Mouse (Mus musculus) midbrain, postnatal 0 days (tissue): ENCODE measurements around the gene Fkbp9. TPM values are rescaled to one million over a fixed set of nuclear protein-coding genes. Genes with fewer than 3 reads are reported as not detected.
A peak's percentile ranks its signal among the peaks of the same experiment; 100 is the strongest.
"Not testable (repeated sequence)": the region's sequence is repeated elsewhere in the genome, so short reads cannot be mapped to it uniquely, and the experiment has no call there.

Experiments
- ATAC-seq: fragments of 200-750 bp; cut with Nextera tagmentation; 2 replicates; pipeline ENCODE4 v1.8.0; 2017; ENCODE audit warnings: moderate number of reproducible peaks, mild to moderate bottlenecking, moderate TSS enrichment, moderate library complexity; ENCODE audit not compliant: low FRiP score
- DNase-seq: peaks from one replicate; pipeline ENCODE4 v3.0.0-alpha.2; 2015; ENCODE audit warnings: low spot score
- H3K27ac ChIP-seq: fragments of 300-500 bp; sonication (generic); 2 replicates; pipeline ENCODE4 v1.5.1; 2014; ENCODE audit warnings: low read depth, mild to moderate bottlenecking, low read length, mixed read lengths
- H3K27me3 ChIP-seq: fragments of 300-500 bp; sonication (generic); 2 replicates; pipeline ENCODE4 v1.6.1; 2014; ENCODE audit warnings: low read length, control low read depth, mixed read lengths; ENCODE audit not compliant: insufficient read depth
- H3K36me3 ChIP-seq: fragments of 300-500 bp; sonication (generic); 2 replicates; pipeline ENCODE4 v1.6.1; 2014; ENCODE audit warnings: low read length, control low read depth, mixed read lengths; ENCODE audit not compliant: insufficient read depth
- H3K4me1 ChIP-seq: fragments of 300-500 bp; sonication (generic); 2 replicates; pipeline ENCODE4 v1.6.1; 2014; ENCODE audit warnings: mild to moderate bottlenecking, control low read depth, antibody characterized with exemption, low read length, mixed read lengths; ENCODE audit not compliant: insufficient read depth
- H3K4me2 ChIP-seq: fragments of 300-500 bp; sonication (generic); 2 replicates; pipeline ENCODE4 v1.6.1; 2014; ENCODE audit warnings: low read depth, mild to moderate bottlenecking, low read length, mixed read lengths; ENCODE audit not compliant: poor library complexity, severe bottlenecking
- H3K4me3 ChIP-seq: fragments of 300-500 bp; sonication (generic); 2 replicates; pipeline ENCODE4 v1.5.1; 2014; ENCODE audit warnings: low read depth, mild to moderate bottlenecking, low read length, moderate library complexity
- H3K9ac ChIP-seq: fragments of 300-500 bp; sonication (generic); replicated peaks from 2 replicates; pipeline ENCODE4 v1.6.1; 2014; ENCODE audit warnings: mild to moderate bottlenecking, low read length, moderate library complexity, mixed read lengths; ENCODE audit not compliant: poor library complexity, severe bottlenecking
- H3K9me3 ChIP-seq: fragments of 300-500 bp; sonication (generic); 2 replicates; pipeline ENCODE4 v1.6.1; 2016; ENCODE audit warnings: low read length, control low read depth
- CTCF ChIP-seq: IDR thresholded peaks from 2 replicates; pipeline ENCODE4 v1.5.1; 2016; ENCODE audit warnings: antibody characterized with exemption, mild to moderate bottlenecking
- WGBS: fragments of 180-500 bp; shearing (Covaris S2); extraction: QIAGEN DNeasy Blood & Tissue Kit; methylation state at CpG from one replicate; pipeline ENCODE4 v1.1.7; 2014; 5-methylcytosine and 5-hydroxymethylcytosine counted together
- polyA plus RNA-seq: library from polyadenylated mRNA; unstranded; fragments of >200 nt; fragmentation: Nextera tagmentation; extraction: Ambion mirVana; gene quantifications from 2 replicates; pipeline ENCODE4 v1.2.1, GENCODE M21; 2015
- total RNA-seq: library from RNA; depleted of rRNA; stranded (reverse); fragments of >200 nt; gene quantifications from 2 replicates; pipeline ENCODE4 v1.2.3, GENCODE M21; 2014

Fkbp9 gene
- total and polyA plus RNA-seq, 2 experiments from 2014 or later, result 31.9 to 46.5 TPM

- TF ChIP-seq CTCF, result no peak
- no peaks in the 10 kb centered on the region for H3K27me3 ChIP-seq
- H3K4me1 ChIP-seq, result no peaks in the 10 kb centered on the region
- WGBS, result 94% methylated on average over 2 of the region's 2 CpGs
- no peak overlapping the region for H3K9ac ChIP-seq
- no peaks in the 10 kb centered on the region for H3K36me3 ChIP-seq
- DNase-seq, result no peak
- no peak for ATAC-seq
- no peak overlapping the region for H3K4me3 ChIP-seq
- H3K4me2 ChIP-seq, result no peak overlapping the region
- no peak overlapping the region for H3K27ac ChIP-seq
- no peaks in the 10 kb centered on the region for H3K9me3 ChIP-seq
Measured at GRCm38 (mm10) chr6:56844365-56844764, 12.5 kb downstream of the Fkbp9 start.

GRCm38 (mm10) chr6:56848974-56849373, 17.1 kb downstream of the Fkbp9 start:
- ATAC-seq (no peak), DNase-seq (no peak)
- Histone ChIP-seq H3K9ac (no peak overlapping the region), H3K4me1 (no peaks in the 10 kb centered on the region), H3K4me2 (no peak overlapping the region), H3K27me3 (no peaks in the 10 kb centered on the region), H3K36me3 (no peaks in the 10 kb centered on the region), H3K27ac (no peak overlapping the region), H3K4me3 (no peak overlapping the region), H3K9me3 (no peaks in the 10 kb centered on the region)
- no peak for TF ChIP-seq CTCF
- 88% methylated on average over 3 of the region's 3 CpGs for WGBS

- ATAC-seq (no peak), DNase-seq (no peak)
- H3K27me3 ChIP-seq, result no peaks in the 10 kb centered on the region
- H3K9me3 ChIP-seq, result no peaks in the 10 kb centered on the region
- H3K4me1 ChIP-seq, result no peaks in the 10 kb centered on the region
- no peak overlapping the region for H3K4me3 ChIP-seq
- H3K4me2 ChIP-seq, result no peak overlapping the region
- H3K9ac ChIP-seq, result no peak overlapping the region
- H3K27ac ChIP-seq, result no peak overlapping the region
- H3K36me3 ChIP-seq, result no peaks in the 10 kb centered on the region
- 69% methylated on average over 7 of the region's 7 CpGs for WGBS
- peak; percentile 43 for TF ChIP-seq CTCF
Measured at GRCm38 (mm10) chr6:56850315-56850714, 18.5 kb downstream of the Fkbp9 start.

- no peak overlapping the region for H3K27ac ChIP-seq
- ATAC-seq, result no peak
- H3K36me3 ChIP-seq, result no peaks in the 10 kb centered on the region
- 88% methylated on average over 8 of the region's 8 CpGs for WGBS
- H3K4me2 ChIP-seq, result no peak overlapping the region
- H3K4me3 ChIP-seq, result no peak overlapping the region
- no peaks in the 10 kb centered on the region for H3K4me1 ChIP-seq
- no peaks in the 10 kb centered on the region for H3K9me3 ChIP-seq
- no peaks in the 10 kb centered on the region for H3K27me3 ChIP-seq
- no peak for DNase-seq
- no peak for TF ChIP-seq CTCF
- H3K9ac ChIP-seq, result no peak overlapping the region
Measured at GRCm38 (mm10) chr6:56854803-56855202, 22.9 kb downstream of the Fkbp9 start.

GRCm38 (mm10) chr6:56856748-56857147, 24.9 kb downstream of the Fkbp9 start:
- Histone ChIP-seq H3K4me1 (no peaks in the 10 kb centered on the region), H3K4me2 (no peak overlapping the region), H3K4me3 (no peak overlapping the region), H3K9ac (no peak overlapping the region), H3K36me3 (no peaks in the 10 kb centered on the region), H3K9me3 (no peaks in the 10 kb centered on the region), H3K27ac (no peak overlapping the region), H3K27me3 (no peaks in the 10 kb centered on the region)
- 88% methylated on average over 5 of the region's 5 CpGs for WGBS
- TF ChIP-seq CTCF, result no peak
- no peak for DNase-seq
- ATAC-seq, result no peak

- ATAC-seq (no peak), DNase-seq (no peak)
- no peak overlapping the region for H3K4me2 ChIP-seq
- TF ChIP-seq CTCF, result no peak
- WGBS, result 91% methylated on average over 8 of the region's 8 CpGs
- H3K27me3 ChIP-seq, result no peaks in the 10 kb centered on the region
- no peaks in the 10 kb centered on the region for H3K4me1 ChIP-seq
- H3K27ac ChIP-seq, result no peak overlapping the region
- no peaks in the 10 kb centered on the region for H3K36me3 ChIP-seq
- H3K9ac ChIP-seq, result no peak overlapping the region
- no peak overlapping the region for H3K4me3 ChIP-seq
- no peaks in the 10 kb centered on the region for H3K9me3 ChIP-seq
Measured at GRCm38 (mm10) chr6:56860205-56860848, 28.5 kb downstream of the Fkbp9 start.

GRCm38 (mm10) chr6:56866899-56867298, 35.0 kb downstream of the Fkbp9 start:
- not testable (repeated sequence) for H3K27ac ChIP-seq, H3K4me2 ChIP-seq, H3K9ac ChIP-seq, H3K9me3 ChIP-seq, H3K4me1 ChIP-seq, H3K4me3 ChIP-seq, H3K27me3 ChIP-seq, H3K36me3 ChIP-seq, DNase-seq, ATAC-seq
- whole genome bisulfite sequencing, result 91% methylated on average over 1 of the region's 1 CpGs
